Mouse (Mus musculus): Measurements from ENCODE around the gene Gm2007.
"Not testable (repeated sequence)": the region's sequence is repeated elsewhere in the genome, so short reads cannot be mapped to it uniquely, and the experiment has no call there.

Gene Gm2007

DNA sequence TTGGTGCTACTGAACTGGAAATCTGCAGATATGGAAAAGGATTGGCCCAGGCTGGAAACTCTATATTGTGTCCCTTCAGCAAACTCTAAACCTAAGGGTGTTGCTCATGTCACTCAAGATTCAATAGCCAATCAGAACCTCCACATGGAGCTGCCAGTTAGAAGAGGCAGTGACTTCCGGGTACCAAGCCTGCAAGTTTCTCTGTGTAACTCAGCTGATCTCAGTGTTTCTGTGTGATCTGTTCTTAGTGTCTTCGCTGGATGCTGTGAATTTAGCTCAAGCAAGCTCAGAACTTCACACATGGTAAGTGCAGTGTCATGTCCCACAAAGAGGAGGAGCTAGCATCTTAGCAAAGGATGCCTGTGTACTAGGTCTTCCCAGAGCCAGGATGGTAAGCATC is at the start of gene Gm2007:
Gene Gm2007, plus strand, starts transcription at position 301 of the 400 bp plus-strand sequence.
- DNase-seq (ENCODE audit: low read depth, low spot score), result not testable (repeated sequence)

DNA sequence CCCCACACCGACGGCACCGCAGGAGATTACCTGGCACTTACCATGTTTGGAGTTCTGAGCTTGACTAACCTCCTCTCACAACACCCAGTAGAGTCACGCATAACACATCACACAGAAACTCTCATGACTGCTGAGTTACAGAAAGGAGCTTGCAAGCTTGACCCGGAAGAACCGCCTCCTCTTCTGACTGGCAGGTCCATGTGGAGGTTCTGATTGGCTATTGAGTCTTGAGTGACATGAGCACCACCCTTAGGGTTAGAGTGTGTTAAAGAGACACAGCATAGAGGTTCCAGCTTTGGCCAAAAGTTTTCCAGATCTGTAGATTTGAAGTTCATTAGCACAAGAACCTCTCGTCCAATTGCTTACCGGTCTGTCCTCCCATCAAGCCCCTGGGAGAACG is 37.8 kb upstream of the Gm2007 start, which contains the start of gene Zfp969:
Gene Zfp969, minus strand, starts transcription at position 101 of the 400 bp plus-strand sequence.
- not testable (repeated sequence) for DNase-seq (ENCODE audit: low read depth, low spot score)

DNA sequence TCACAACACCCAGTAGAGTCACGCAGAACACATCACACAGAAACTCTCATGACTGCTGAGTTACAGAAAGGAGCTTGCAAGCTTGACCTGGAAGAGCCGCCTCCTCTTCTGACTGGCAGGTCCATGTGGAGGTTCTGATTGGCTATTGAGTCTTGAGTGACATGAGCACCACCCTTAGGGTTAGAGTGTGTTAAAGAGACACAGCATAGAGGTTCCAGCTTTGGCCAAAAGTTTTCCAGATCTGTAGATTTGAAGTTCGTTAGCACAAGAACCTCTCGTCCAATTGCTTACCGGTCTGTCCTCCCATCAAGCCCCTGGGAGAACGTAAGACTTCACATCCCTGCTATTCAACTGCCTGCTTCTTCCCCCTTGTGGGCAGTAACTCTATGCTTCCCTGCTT is 59.7 kb downstream of the Gm2007 start, which contains the start of gene Gm14288:
Gene Gm14288, minus strand, starts transcription at position 101 of the 400 bp plus-strand sequence.
- DNase-seq (ENCODE audit: low read depth, low spot score), result not testable (repeated sequence)

Measured in A20 (cell line).